Comparison of ENCODE assay signal across 12 mouse cellular contexts in the genomic region with DNA sequence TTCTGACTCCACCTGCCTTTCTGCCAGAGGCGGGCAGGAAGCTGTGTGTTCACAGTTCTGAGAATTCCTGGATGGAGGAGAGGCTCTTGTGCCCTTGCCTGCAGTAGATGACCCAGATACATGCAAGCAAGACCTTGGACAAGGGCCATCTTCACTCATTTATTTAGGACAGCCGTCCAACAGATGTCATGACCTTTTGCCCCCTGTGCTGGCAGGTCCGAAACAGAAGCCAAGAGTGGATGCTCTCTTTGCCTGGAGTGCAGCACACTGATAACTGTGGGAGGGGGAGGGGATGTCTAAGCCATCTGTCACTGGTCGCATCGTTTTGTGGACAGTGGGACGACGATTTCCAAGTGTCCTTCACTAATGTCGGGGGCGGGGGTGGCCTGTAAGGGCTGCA. TPM values are rescaled to one million over a fixed set of nuclear protein-coding genes. Genes with fewer than 3 reads are reported as not detected.
DNase-seq lines count a peak whose midpoint lies in the region; ATAC-seq and TF ChIP-seq lines count a peak whose summit lies in the region.
"Had no signal": no experiment of that assay in that cellular context is flagged by ENCODE, and none has a peak within 500 bp of the region (broad histone marks: within the 10 kb centered on the region; RNA-seq: fewer than 3 reads in every experiment).

No protein-coding gene starts in this region.

- DNase-seq in forebrain, postnatal 0 days, result no peak
- no peak for DNase-seq in midbrain, embryonic 14.5 days
- DNase-seq in retina, postnatal 1 day, result peak; percentile 73
- DNase-seq in layer of hippocampus, postnatal 25 days (ENCODE audit: extremely low spot score in 1 of 2, low spot score in 1 of 2), result no peak
- no peak for DNase-seq in layer of hippocampus, postnatal 10 days (ENCODE audit: low spot score in 2 of 2)

- no peak for TF ChIP-seq CTCF in forebrain, postnatal 0 days (IDR thresholded peaks at IDR 0.05; ENCODE audit: low read depth)

- peaks cover 60% of the 10 kb centered on the region for H3K36me3 ChIP-seq in forebrain, embryonic 15.5 days
- H3K36me3 ChIP-seq in forebrain, postnatal 0 days (ENCODE audit: insufficient read depth), result peaks cover 59% of the 10 kb centered on the region
- peaks cover 69% of the 10 kb centered on the region for H3K36me3 ChIP-seq in midbrain, embryonic 13.5 days
- peaks cover 75% of the 10 kb centered on the region for H3K36me3 ChIP-seq in midbrain, embryonic 14.5 days (ENCODE audit: control insufficient read depth, insufficient read depth, low read length)
- peaks cover 65% of the 10 kb centered on the region for H3K36me3 ChIP-seq in hindbrain, embryonic 12.5 days

- ATAC-seq in forebrain, embryonic 15.5 days (replicated peaks), result no peak
- ATAC-seq in forebrain, postnatal 0 days, result no peak
- no peak for ATAC-seq in midbrain, embryonic 13.5 days
- ATAC-seq in midbrain, embryonic 14.5 days (ENCODE audit: low FRiP score, low TSS enrichment), result no peak
- no peak for ATAC-seq in hindbrain, embryonic 12.5 days (ENCODE audit: low FRiP score)
- ATAC-seq: activated CD4-positive, CD25-positive, alpha-beta regulatory T cell, adult 4 months had no signal

- no peaks in the 10 kb centered on the region for H3K9me3 ChIP-seq in forebrain, embryonic 15.5 days
- no peaks in the 10 kb centered on the region for H3K9me3 ChIP-seq in forebrain, postnatal 0 days (ENCODE audit: low read length)
- no peaks in the 10 kb centered on the region for H3K9me3 ChIP-seq in midbrain, embryonic 13.5 days
- no peaks in the 10 kb centered on the region for H3K9me3 ChIP-seq in midbrain, embryonic 14.5 days (ENCODE audit: control insufficient read depth, low read length)
- H3K9me3 ChIP-seq in hindbrain, embryonic 12.5 days (replicated peaks), result no peaks in the 10 kb centered on the region

- H3K27ac ChIP-seq in forebrain, embryonic 15.5 days (replicated peaks), result no peak overlapping the region; the same call in 1 of the 2 replicates
- H3K27ac ChIP-seq in forebrain, postnatal 0 days (ENCODE audit: low read depth, low read length), result no peak overlapping the region
- H3K27ac ChIP-seq in midbrain, embryonic 13.5 days, result 0 out of 2 replicates have a peak overlapping the region, but pooled peaks have one; percentile 52
- H3K27ac ChIP-seq in midbrain, embryonic 14.5 days (replicated peaks; ENCODE audit: low read depth, low read length), result no peak overlapping the region
- H3K27ac ChIP-seq in hindbrain, embryonic 12.5 days, result peak overlapping the region; percentile 25; the same call in 1 of the 2 replicates
- H3K27ac ChIP-seq: macrophage; stomach, postnatal 0 days had no signal

- H3K4me1 ChIP-seq in forebrain, embryonic 15.5 days, result peaks cover 23% of the 10 kb centered on the region
- H3K4me1 ChIP-seq in forebrain, postnatal 0 days (ENCODE audit: insufficient read depth), result no peaks in the 10 kb centered on the region
- H3K4me1 ChIP-seq in midbrain, embryonic 13.5 days (replicated peaks), result peaks cover 32% of the 10 kb centered on the region
- peaks cover 18% of the 10 kb centered on the region for H3K4me1 ChIP-seq in midbrain, embryonic 14.5 days (ENCODE audit: control insufficient read depth, insufficient read depth, low read length)
- peaks cover 33% of the 10 kb centered on the region for H3K4me1 ChIP-seq in hindbrain, embryonic 12.5 days

- H3K27me3 ChIP-seq in forebrain, embryonic 15.5 days, result no peaks in the 10 kb centered on the region
- no peaks in the 10 kb centered on the region for H3K27me3 ChIP-seq in forebrain, postnatal 0 days (ENCODE audit: insufficient read depth, low read length)
- no peaks in the 10 kb centered on the region for H3K27me3 ChIP-seq in midbrain, embryonic 13.5 days
- H3K27me3 ChIP-seq in midbrain, embryonic 14.5 days (ENCODE audit: control insufficient read depth, insufficient read depth, low read length), result no peaks in the 10 kb centered on the region
- no peaks in the 10 kb centered on the region for H3K27me3 ChIP-seq in hindbrain, embryonic 12.5 days

- no peak overlapping the region for H3K4me3 ChIP-seq in forebrain, embryonic 15.5 days
- H3K4me3 ChIP-seq in forebrain, postnatal 0 days (ENCODE audit: low read depth, low read length), result no peak overlapping the region
- H3K4me3 ChIP-seq in midbrain, embryonic 13.5 days (replicated peaks), result no peak overlapping the region
- H3K4me3 ChIP-seq in midbrain, embryonic 14.5 days (replicated peaks; ENCODE audit: low read depth, low read length), result no peak overlapping the region
- no peak overlapping the region for H3K4me3 ChIP-seq in hindbrain, embryonic 12.5 days

- H3K4me2 ChIP-seq in forebrain, embryonic 15.5 days (replicated peaks), result no peak overlapping the region
- no peak overlapping the region for H3K4me2 ChIP-seq in forebrain, postnatal 0 days (ENCODE audit: low read depth)
- H3K4me2 ChIP-seq in midbrain, embryonic 13.5 days (replicated peaks), result no peak overlapping the region
- H3K4me2 ChIP-seq in midbrain, embryonic 14.5 days (ENCODE audit: low read length), result no peak overlapping the region; the same call in 1 of the 2 replicates
- H3K4me2 ChIP-seq in hindbrain, embryonic 12.5 days (replicated peaks), result no peak overlapping the region

- WGBS in forebrain, embryonic 15.5 days, result 72% methylated on average over 9 of the region's 9 CpGs
- WGBS in forebrain, postnatal 0 days, result 74% methylated on average over 9 of the region's 9 CpGs
- 41% methylated on average over 9 of the region's 9 CpGs for WGBS in midbrain, embryonic 13.5 days
- 39% methylated on average over 9 of the region's 9 CpGs for WGBS in midbrain, embryonic 14.5 days
- WGBS in hindbrain, embryonic 12.5 days, result 29% methylated on average over 9 of the region's 9 CpGs

- H3K9ac ChIP-seq in forebrain, embryonic 15.5 days (replicated peaks), result 0 out of 2 replicates have a peak overlapping the region, but pooled peaks have one; percentile 3
- H3K9ac ChIP-seq in forebrain, postnatal 0 days, result no peak overlapping the region
- H3K9ac ChIP-seq in midbrain, embryonic 13.5 days (replicated peaks), result no peak overlapping the region
- H3K9ac ChIP-seq in midbrain, embryonic 14.5 days (replicated peaks; ENCODE audit: low read length), result no peak overlapping the region; the same call in 1 of the 2 replicates
- H3K9ac ChIP-seq in hindbrain, embryonic 12.5 days, result no peak overlapping the region; the same call in 1 of the 2 replicates

RNA-seq across cellular contexts. Expression of gene Git2, which starts 19.9 kb away (rescaled TPM):
- polyA plus RNA-seq in forebrain, embryonic 15.5 days (2015; fragmentation: Nextera tagmentation; extraction: Ambion mirVana), result 46.6 and 52.5 TPM in 2 replicates
- total RNA-seq in forebrain, postnatal 0 days (2014; rRNA removed), result 42.2 and 57.6 TPM in 2 replicates
- 21.9 and 31.1 TPM in 2 replicates for polyA plus RNA-seq in forebrain, postnatal 0 days (2015; fragmentation: Nextera tagmentation; extraction: Ambion mirVana)
- polyA plus RNA-seq in midbrain, embryonic 13.5 days (2015; fragmentation: Nextera tagmentation; extraction: Ambion mirVana), result 41.5 and 49.8 TPM in 2 replicates
- polyA plus RNA-seq in midbrain, embryonic 14.5 days (2014; fragmentation: Nextera tagmentation; extraction: Ambion mirVana), result 36.3 and 39.5 TPM in 2 replicates
- polyA plus RNA-seq in hindbrain, embryonic 12.5 days (2016; fragmentation: Nextera tagmentation; extraction: Ambion mirVana), result 47.2 and 57.1 TPM in 2 replicates
- total RNA-seq in layer of hippocampus, postnatal 25 days (2021), result 10 to 100 TPM; 35.9 to 47.2 TPM
- 10 to 100 TPM; 42.4 to 44.8 TPM for total RNA-seq in layer of hippocampus, postnatal 10 days (2021)

RNA-seq across cellular contexts. Expression of gene Ankrd13a, which starts 20.8 kb away (rescaled TPM):
- polyA plus RNA-seq in forebrain, embryonic 15.5 days (2015; fragmentation: Nextera tagmentation; extraction: Ambion mirVana), result 31.4 and 32.8 TPM in 2 replicates
- 34.3 and 44.8 TPM in 2 replicates for total RNA-seq in forebrain, postnatal 0 days (2014; rRNA removed)
- polyA plus RNA-seq in forebrain, postnatal 0 days (2015; fragmentation: Nextera tagmentation; extraction: Ambion mirVana), result 20.7 and 20.8 TPM in 2 replicates
- polyA plus RNA-seq in midbrain, embryonic 13.5 days (2015; fragmentation: Nextera tagmentation; extraction: Ambion mirVana), result 34.9 and 48.3 TPM in 2 replicates
- polyA plus RNA-seq in midbrain, embryonic 14.5 days (2014; fragmentation: Nextera tagmentation; extraction: Ambion mirVana), result 40.9 and 48.5 TPM in 2 replicates
- 80.2 and 81.9 TPM in 2 replicates for polyA plus RNA-seq in hindbrain, embryonic 12.5 days (2016; fragmentation: Nextera tagmentation; extraction: Ambion mirVana)
- 10 to 100 TPM; 41.1 to 43.1 TPM for total RNA-seq in layer of hippocampus, postnatal 25 days (2021)
- 10 to 100 TPM; 40.2 to 45.1 TPM for total RNA-seq in layer of hippocampus, postnatal 10 days (2021)

RNA-seq across cellular contexts. Expression of gene 1500011B03Rik, which starts 28.0 kb away (rescaled TPM):
- polyA plus RNA-seq in forebrain, embryonic 15.5 days (2015; fragmentation: Nextera tagmentation; extraction: Ambion mirVana), result 215 and 218 TPM in 2 replicates
- 298 and 325 TPM in 2 replicates for total RNA-seq in forebrain, postnatal 0 days (2014; rRNA removed)
- 378 and 431 TPM in 2 replicates for polyA plus RNA-seq in forebrain, postnatal 0 days (2015; fragmentation: Nextera tagmentation; extraction: Ambion mirVana)
- polyA plus RNA-seq in midbrain, embryonic 13.5 days (2015; fragmentation: Nextera tagmentation; extraction: Ambion mirVana), result 225 and 235 TPM in 2 replicates
- 276 and 315 TPM in 2 replicates for polyA plus RNA-seq in midbrain, embryonic 14.5 days (2014; fragmentation: Nextera tagmentation; extraction: Ambion mirVana)
- 165 TPM in 2 replicates for polyA plus RNA-seq in hindbrain, embryonic 12.5 days (2016; fragmentation: Nextera tagmentation; extraction: Ambion mirVana)
- 100 to 1,000 TPM; 162 to 172 TPM for total RNA-seq in layer of hippocampus, postnatal 25 days (2021)
- total RNA-seq in layer of hippocampus, postnatal 10 days (2021), result 100 to 1,000 TPM; 154 to 155 TPM

RNA-seq across cellular contexts. Expression of gene 4930519G04Rik, which starts 58.2 kb away (rescaled TPM):
- not detected in 2 replicates for polyA plus RNA-seq in forebrain, embryonic 15.5 days (2015; fragmentation: Nextera tagmentation; extraction: Ambion mirVana)
- not detected in 2 replicates for total RNA-seq in forebrain, postnatal 0 days (2014; rRNA removed)
- polyA plus RNA-seq in forebrain, postnatal 0 days (2015; fragmentation: Nextera tagmentation; extraction: Ambion mirVana), result not detected in 2 replicates
- not detected in 2 replicates for polyA plus RNA-seq in midbrain, embryonic 13.5 days (2015; fragmentation: Nextera tagmentation; extraction: Ambion mirVana)
- not detected in 2 replicates for polyA plus RNA-seq in midbrain, embryonic 14.5 days (2014; fragmentation: Nextera tagmentation; extraction: Ambion mirVana)
- not detected in 2 replicates for polyA plus RNA-seq in hindbrain, embryonic 12.5 days (2016; fragmentation: Nextera tagmentation; extraction: Ambion mirVana)
- total RNA-seq in layer of hippocampus, postnatal 25 days (2021), result not detected
- not detected for total RNA-seq in layer of hippocampus, postnatal 10 days (2021)
- polyA plus RNA-seq: activated CD4-positive, CD25-positive, alpha-beta regulatory T cell, adult 4 months; embryonic facial prominence, embryonic 11.5 days; macrophage; stomach, postnatal 0 days had no signal

Comparison
In these comparisons a context has a peak if more than half of its experiments do, and no peak if none do; other contexts are left out.
1. H3K27ac ChIP-seq: peak in midbrain, embryonic 13.5 days (single experiment) and hindbrain, embryonic 12.5 days (single experiment); none in forebrain, embryonic 15.5 days (single experiment), forebrain, postnatal 0 days (single experiment) and midbrain, embryonic 14.5 days (single experiment).